Mouse (Mus musculus): ENCODE data around the gene Srarp. TPM values are rescaled to one million over a fixed set of nuclear protein-coding genes. Genes with fewer than 3 reads are reported as not detected.

Gene Srarp
- total RNA-seq, 2 experiments from 2014 or later = 0.50 to 1.5 TPM

- intact Hi-C loops (cut with DNase I) = no loop called here
Observed at GRCm38 (mm10) chr4:141398545-141398944, 37.4 kb downstream of the Srarp start, which contains the start of gene Clcnka. Gene Clcnka, minus strand, starts transcription at chr4:141398724.

GRCm38 (mm10) chr4:141397861-141398260 is 38.0 kb downstream of the Srarp start:
- intact Hi-C loops (cut with DNase I) = no loop called here
- DNase-seq (ENCODE audit: low spot score) = no peak

More at GRCm38 (mm10) chr4:141398545-141398944, 37.4 kb downstream of the Srarp start, which contains the start of gene Clcnka:
- no peak for DNase-seq (ENCODE audit: low spot score)

GRCm38 (mm10) chr4:141394751-141395150 is 41.2 kb downstream of the Srarp start:
- DNase-seq (ENCODE audit: low spot score) = no peak
- intact Hi-C loops (cut with DNase I) = no loop called here

- intact Hi-C loops (cut with DNase I) = no loop called here
- no peak for DNase-seq (ENCODE audit: low spot score)
Observed at GRCm38 (mm10) chr4:141391293-141391692, 44.6 kb downstream of the Srarp start.

- intact Hi-C loops (cut with DNase I) = loop anchor here (10.0 kb wide), 1 partner anchor 455 kb away; the partner anchor contains the start of gene Ctrc
- no peak for DNase-seq (ENCODE audit: low spot score)
Observed at GRCm38 (mm10) chr4:141389366-141390150, 46.3 kb downstream of the Srarp start.

- intact Hi-C loops (cut with DNase I) = loop anchor here (10.0 kb wide), 1 partner anchor 457 kb away; the partner anchor contains the start of gene Ctrc
- DNase-seq (ENCODE audit: low spot score) = no peak
Observed at GRCm38 (mm10) chr4:141387933-141388332, 48.0 kb downstream of the Srarp start.

- intact Hi-C loops (cut with DNase I) = loop anchor here (10.0 kb wide), 1 partner anchor 458 kb away; the partner anchor contains the start of gene Ctrc
- no peak for DNase-seq (ENCODE audit: low spot score)
Observed at GRCm38 (mm10) chr4:141387093-141387784, 48.7 kb downstream of the Srarp start.

GRCm38 (mm10) chr4:141386150-141386549 is 49.8 kb downstream of the Srarp start:
- intact Hi-C loops (cut with DNase I) = loop anchor here (10.0 kb wide), 1 partner anchor 459 kb away; the partner anchor contains the start of gene Ctrc
- no peak for DNase-seq (ENCODE audit: low spot score)

GRCm38 (mm10) chr4:141385275-141385674 is 50.6 kb downstream of the Srarp start:
- DNase-seq (ENCODE audit: low spot score) = no peak
- intact Hi-C loops (cut with DNase I) = loop anchor here (10.0 kb wide), 1 partner anchor 460 kb away; the partner anchor contains the start of gene Ctrc

Other genes starting within 250 kb of the Srarp start
- gene Rsg1, start 222.1 kb downstream of the Srarp start, total RNA-seq (2021) = under 1 TPM; 0.45 to 0.60 TPM
- 10 to 100 TPM; 28.5 to 36.4 TPM for gene Arhgef19, start 196.6 kb downstream of the Srarp start, total RNA-seq (2021)
- 1 to 10 TPM; 6.8 to 7.7 TPM for gene Epha2, start 134.9 kb downstream of the Srarp start, total RNA-seq (2021)
- gene Fam131c, start 67.9 kb downstream of the Srarp start, total RNA-seq (2021) = under 1 TPM; 0.42 to 0.73 TPM
- not detected for gene Clcnka, start 37.4 kb downstream of the Srarp start, total RNA-seq (2021)
- 1 to 10 TPM in 1 of 2 experiments, under 1 TPM in 1; 0.60 to 1.5 TPM for gene Clcnkb, start 20.1 kb downstream of the Srarp start, total RNA-seq (2021)
- gene Hspb7, start 15.3 kb downstream of the Srarp start, total RNA-seq (2021) = 1,000 to 10,000 TPM; 1,043 to 1,140 TPM
- gene Zbtb17, start 8.5 kb upstream of the Srarp start, total RNA-seq (2021) = 10 to 100 TPM; 22.7 to 23.5 TPM
- gene Spen, start 102.5 kb upstream of the Srarp start, total RNA-seq (2021) = 10 to 100 TPM; 27.3 to 29.7 TPM
- 100 to 1,000 TPM; 298 to 316 TPM for gene Fblim1, start 170.0 kb upstream of the Srarp start, total RNA-seq (2021)
- 10 to 100 TPM; 21.2 to 28.9 TPM for gene Tmem82, start 182.5 kb upstream of the Srarp start, total RNA-seq (2021)
- 100 to 1,000 TPM; 105 to 117 TPM for gene Slc25a34, start 187.7 kb upstream of the Srarp start, total RNA-seq (2021)
- 100 to 1,000 TPM in 1 of 2 experiments, 10 to 100 TPM in 1; 94.1 to 109 TPM for gene Plekhm2, start 228.8 kb upstream of the Srarp start, total RNA-seq (2021)
- gene Rsc1a1, start 249.5 kb upstream of the Srarp start, total RNA-seq (2021) = not detected